Mouse (Mus musculus) lung, adult 18-20 months (tissue): Measurements from ENCODE around the gene Il11.
"Not testable (repeated sequence)": the region's sequence is repeated elsewhere in the genome, so short reads cannot be mapped to it uniquely, and the experiment has no call there.

Experiments
- DNase-seq, 2 experiments: peaks; one replicate each; pipeline ENCODE4 v3.0.0; 2022; ENCODE audit warnings: mixed read lengths in 2 of 2

Gene Il11

GRCm38 (mm10) chr7:4782759-4783158, at the start of gene Il11, which contains the start of gene Tmem190:
Gene Il11 (minus strand): TSS chr7:4782859.
Gene Tmem190 (plus strand): TSS chr7:4782937.
- DNase-seq: no peak

DNA sequence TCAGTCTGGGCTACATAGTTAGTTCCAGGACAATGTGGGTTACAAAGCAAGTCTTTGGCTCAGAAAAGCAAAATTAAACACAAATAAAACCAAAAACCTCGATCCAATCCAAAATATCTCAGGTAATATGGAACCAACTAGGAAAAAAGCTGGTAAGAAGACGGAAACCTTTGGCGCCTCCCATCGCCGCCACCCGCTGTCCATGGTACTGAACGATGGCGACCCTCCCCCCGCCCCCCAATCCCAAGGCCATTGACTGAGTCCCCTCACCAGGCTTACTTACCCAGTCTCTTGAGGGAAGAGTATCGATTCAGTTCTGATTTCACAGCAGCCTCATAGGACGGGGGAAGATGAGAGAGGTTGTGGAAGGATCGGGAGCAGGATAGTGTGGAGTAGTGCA, 47.8 kb upstream of the Il11 start:
- no peak for DNase-seq

DNA sequence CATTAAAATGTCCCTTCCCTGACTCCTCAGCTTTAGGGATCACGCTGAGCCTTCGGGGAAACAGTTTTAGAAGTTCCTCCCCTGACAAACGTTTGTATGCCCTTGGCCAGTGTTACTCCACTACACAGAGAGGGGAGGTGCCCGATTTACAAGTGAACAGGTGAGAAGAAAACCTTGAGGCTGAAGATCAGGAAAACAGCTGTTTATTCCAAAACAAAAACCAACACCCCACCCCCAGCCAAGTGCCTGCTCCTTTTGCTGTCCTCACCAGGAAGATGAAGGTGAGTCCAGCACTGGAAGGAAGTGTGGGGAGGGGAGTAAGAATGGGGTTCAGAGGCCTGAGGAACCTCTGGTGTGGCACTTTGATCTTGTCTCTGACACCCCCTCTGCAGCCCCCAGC, 42.7 kb upstream of the Il11 start:
- DNase-seq: no peak

DNA sequence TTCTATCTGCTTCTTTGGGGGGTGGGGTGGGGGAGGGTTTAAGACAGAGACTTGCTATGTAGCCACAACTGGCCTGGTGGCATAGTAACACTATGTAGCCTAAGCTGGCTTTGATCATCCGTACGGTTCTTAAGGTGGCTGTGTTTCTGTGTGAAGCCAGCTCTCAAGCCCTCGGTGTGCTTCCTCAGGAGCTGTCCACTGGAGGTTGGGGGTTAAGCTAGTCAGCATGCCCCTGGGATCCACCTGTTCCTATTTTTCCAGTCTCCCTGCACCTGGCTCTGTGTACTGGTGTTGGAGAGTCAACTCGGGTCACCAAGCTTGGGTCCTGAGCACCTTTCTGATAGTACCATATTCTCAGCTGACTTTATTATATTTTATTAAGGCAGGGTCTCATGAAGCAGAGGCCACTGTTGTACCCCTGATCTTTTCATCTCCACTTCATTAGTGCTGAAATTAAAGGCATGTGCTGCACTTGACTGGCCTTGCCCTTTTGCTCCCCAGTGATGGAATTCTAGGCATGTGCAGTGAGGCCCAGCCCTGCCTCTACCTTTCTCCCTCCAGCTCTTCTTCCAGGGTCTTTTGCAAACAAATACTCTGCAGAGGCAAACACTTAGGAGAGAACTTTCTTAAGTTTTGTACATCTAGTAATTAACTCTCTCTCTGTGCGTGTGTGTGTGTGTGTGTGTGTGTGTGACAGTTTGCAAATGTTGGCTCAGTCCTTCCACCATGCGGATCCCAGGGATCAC, 39.7 kb upstream of the Il11 start:
- peak; percentile 32 to 42 for DNase-seq

DNA sequence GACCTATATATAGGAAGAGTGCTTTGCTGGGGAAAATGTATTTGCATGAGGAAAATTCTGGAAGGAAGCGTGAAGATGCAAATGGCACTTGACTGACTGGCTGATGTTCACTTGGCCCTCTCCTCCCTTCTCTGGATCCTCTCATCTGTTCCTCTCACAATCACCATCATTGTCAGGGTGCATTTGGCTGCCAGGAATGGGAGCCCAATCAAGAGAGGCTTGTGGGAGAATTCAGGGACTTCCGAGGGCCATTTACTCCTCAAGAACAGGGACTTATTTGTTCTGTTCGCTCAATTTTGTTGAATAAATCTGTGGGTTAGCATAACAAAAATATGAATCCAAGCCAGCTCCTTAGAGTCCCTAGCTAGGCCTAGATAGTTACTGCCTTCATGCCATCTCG, 39.0 kb upstream of the Il11 start:
- DNase-seq: no peak

GRCm38 (mm10) chr7:4820925-4821324, 38.3 kb upstream of the Il11 start:
- not testable (repeated sequence) for DNase-seq

DNA sequence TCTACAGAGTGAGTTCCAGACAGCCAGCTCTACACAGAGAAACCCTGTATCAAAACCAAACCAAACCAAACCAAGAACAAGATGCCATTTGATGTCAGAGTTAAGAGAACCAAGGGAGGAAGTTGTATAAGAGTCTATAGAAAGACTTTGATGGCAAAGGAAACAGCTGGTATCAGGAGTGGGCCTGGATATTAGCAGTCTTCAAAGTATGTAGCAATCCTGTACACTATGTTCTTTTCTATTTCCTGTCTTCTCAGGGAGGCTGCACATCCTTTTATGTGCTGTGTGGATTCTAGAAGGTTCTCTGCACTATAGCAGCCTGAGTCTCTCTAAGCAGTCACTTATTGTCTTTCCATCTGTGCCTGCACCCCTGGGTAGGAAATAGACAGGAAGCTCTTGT, 33.9 kb upstream of the Il11 start:
- no peak for DNase-seq

DNA sequence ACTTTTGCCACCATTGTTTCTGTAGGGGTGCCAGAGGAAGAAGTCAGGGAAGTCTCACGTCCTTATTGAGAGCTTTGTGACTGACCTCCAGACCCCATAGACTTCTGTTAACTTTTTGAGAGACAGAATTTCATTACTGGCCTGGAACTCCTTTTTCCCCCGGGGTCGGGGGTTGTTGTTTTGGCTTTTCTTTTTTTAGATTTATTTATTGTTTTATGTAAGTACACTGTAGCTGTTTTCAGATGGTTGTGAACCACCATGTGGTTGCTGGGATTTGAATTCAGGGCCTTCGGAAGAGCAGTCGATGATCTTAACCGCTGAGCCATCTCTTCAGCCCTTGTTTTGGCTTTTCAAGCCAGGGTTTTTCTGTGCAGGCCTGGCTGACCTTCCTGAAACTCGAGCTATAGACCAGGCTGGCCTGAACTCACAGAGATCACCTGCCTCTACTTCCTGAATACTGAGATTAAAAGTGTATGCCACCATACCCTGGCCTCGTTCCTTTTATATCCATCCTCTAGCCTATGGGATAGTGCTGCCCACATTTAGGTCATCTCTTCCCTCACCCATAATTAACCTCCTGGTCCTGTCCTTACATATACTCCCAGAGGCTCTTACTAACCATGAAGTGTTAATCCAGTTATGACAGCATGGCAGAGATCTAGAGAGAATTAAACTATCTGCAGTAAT, 30.6 kb upstream of the Il11 start:
- DNase-seq: no peak

DNA sequence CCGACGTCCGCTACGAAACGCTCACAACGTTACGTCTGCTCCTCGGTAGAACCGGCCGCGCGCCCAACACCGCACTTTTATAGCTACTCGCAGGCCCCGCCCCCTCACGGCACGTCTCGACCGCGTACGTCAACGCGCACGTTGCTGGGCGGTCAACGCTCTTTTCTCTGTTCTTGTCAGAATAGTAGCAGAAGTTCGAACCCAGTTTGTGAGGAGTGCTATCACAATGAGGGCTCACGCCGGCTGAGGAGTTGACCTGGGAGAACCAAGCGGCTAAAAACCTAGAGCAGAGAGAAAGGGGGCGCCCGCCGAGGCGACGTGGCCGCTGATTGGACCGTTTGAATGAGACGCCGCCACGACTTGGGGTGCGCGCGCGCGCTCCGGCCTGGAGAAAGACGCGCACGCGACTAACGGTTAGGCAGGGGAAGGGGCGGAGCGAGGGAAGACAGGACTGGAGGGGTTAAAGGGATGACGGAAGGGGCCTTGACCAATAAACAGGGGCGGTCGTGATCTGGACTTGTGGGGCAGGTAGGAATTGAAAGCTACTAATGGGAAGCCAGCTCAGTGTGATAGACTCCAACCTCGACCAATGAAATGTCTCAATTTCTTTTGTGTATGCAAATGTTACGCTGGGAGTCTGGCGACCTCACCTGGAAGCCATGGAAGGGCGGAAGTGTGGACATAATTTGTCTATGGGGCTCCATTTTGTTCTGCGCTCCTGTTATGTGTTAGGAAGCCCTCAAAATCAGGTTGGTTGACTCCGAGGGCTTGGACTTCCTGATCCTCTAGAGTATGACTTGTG, 29.8 kb upstream of the Il11 start, which contains the start of gene Ube2s:
TSS of gene Ube2s (minus strand) at position 288 of the 802 bp plus-strand sequence.
- peak; percentile 99 for DNase-seq

GRCm38 (mm10) chr7:4811842-4812302, 29.2 kb upstream of the Il11 start:
- peak in 1 of 2 experiments; percentile 27 for DNase-seq

DNA sequence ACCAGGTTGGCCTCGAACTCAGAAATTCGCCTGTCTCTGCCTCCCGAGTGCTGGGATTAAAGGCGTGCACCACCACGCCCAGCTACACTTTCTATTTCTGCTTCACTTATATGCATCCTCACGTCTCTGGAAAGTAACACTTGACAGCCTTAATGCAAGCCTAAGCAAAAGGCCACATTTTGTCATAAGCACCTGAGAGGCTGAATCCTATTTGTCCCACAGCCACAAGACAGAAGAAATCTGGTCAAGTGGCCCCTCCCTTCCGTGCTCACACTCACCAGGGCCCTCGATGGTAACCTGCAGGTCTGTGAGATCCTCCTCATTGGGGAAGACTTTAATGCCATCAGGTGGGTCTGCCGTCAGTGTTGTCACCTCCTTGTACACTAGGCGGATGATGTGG, 28.5 kb upstream of the Il11 start:
- not testable (repeated sequence) for DNase-seq

GRCm38 (mm10) chr7:4806716-4807115, 24.1 kb upstream of the Il11 start:
- peak in 1 of 2 experiments; percentile 48 for DNase-seq

DNA sequence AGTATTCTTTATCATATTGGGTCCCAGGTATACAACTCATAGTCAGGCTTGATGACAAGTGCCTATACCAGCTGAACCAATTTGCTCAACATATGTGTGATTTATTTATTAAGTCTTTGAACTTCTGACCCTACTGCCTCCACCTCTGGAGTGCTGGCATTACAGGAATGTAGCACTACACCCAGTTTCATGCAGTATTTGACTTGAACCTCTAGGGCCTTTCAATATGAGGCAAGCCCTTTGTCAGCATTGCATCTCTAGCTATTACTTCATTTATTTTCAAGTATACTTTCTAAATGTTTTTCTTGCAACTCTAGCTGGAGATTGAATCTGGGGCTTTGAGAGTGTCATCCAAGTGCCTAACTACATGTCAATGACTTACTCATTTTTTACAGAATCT, 19.6 kb upstream of the Il11 start:
- no peak for DNase-seq

DNA sequence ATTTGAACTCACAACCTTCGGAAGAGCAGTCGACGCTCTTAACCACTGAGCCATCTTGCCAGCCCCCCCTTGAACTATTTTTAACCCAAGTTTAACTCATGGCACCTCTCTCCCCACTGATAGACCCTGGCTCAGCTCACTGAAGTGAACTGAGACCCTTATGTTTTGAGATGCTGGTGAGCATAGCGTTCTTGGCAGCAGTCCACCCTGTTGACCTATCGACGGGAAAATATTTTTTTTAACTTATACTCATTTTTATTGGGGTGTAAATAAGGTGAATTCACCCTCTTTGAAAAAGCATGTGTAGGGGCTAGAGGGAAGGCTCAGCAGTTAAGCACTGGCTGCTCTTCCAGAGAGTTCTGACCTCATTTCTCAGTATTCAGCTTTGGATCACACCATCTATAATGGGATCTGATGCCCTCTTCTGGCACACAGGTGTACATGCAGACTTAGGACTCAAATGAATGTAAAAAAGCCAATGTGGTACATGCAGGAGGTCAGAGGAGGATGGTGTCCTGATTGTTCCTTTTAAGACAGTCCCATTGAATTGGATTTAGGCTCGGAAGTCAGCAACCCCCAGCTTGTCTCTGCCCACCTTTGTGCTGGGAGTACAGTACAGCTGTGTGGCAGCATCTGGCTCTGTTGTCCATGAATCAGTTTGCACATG, 13.2 kb upstream of the Il11 start:
- no peak for DNase-seq

DNA sequence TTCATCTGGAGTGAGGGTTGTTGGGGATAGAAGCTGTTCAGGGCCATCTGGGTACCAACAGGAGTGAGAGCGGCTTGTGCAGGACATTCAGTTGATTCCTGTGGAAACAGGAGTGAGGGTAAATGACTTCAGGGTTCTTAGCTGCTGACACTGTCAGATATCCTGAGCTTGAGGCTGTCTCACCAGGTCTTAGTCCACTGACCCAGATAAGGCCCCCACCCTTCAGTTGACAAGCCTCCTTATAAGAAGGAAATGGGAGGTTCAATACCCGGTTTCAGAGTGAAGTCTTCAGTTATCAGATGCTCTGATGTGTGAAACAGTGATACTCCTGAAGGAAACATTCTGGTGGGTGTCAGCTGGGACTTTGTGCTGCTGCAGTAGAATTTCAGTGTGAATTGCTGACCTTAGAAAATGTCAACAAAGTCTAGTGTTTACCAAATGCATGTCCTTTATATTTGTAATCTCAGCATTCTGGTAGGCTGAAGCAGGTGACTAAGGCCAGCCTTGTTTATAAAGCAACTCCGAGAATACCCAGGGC, 12.0 kb upstream of the Il11 start:
- no peak for DNase-seq

- no peak for DNase-seq
These were observed 11.0 kb upstream of the Il11 start for GRCm38 (mm10) chr7:4793674-4794073.

DNA sequence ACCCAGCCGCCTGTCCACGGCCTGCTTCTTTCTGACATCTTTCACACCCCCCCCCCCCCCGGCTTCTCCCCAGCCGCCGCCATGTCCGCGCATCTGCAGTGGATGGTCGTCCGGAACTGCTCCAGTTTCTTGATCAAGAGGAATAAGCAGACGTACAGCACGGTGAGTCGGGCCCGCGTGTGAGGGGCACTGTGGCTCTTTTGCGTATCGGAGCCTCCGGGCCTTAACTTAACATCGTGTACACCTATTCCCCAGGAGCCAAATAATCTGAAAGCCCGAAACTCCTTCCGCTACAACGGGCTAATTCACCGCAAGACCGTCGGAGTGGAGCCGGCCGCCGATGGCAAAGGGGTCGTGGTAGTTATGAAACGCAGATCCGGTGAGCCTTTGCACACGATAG, 10.6 kb upstream of the Il11 start:
- not testable (repeated sequence) for DNase-seq

GRCm38 (mm10) chr7:4792278-4793212, 9.9 kb upstream of the Il11 start, which contains the start of gene Rpl28:
Gene Rpl28 (plus strand): TSS chr7:4792874.
- DNase-seq: peak; percentile 96 to 98

DNA sequence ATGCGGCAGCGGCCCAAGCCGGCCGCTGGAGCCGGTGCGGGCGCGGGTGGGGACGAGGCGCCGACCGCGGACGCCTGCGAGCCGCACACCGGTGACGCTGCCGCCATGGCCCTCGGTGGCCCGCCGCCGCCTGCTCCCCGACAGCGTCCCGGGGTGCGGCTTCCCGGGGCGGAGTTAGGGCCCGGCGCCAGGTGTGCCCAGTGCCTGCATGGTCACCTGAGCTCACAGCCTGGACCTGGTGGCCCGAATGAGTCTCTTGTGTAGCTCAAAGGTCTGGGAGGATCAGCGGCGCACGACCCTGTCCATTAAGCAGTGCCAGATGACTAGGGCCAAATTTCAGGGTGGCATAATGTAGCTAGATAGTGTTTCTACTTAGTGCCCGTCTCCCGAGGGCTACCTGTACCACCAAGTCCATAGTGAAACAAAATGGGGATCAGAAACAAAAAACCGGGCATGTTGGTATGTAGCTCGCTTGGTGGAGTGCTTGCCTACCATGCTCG, 6.8 kb upstream of the Il11 start, which contains the start of gene Tmem238:
TSS of gene Tmem238 (minus strand) at position 221 of the 500 bp plus-strand sequence.
- DNase-seq: peak; percentile 85 to 87
